Mouse (Mus musculus): ENCODE results near the gene Dcaf5.

- TF ChIP-seq POLR2A (IDR thresholded peaks at IDR 0.05; ENCODE audit: low read depth, low read length) (no peak), USF1 (IDR thresholded peaks at IDR 0.05; ENCODE audit: low read depth, low read length) (no peak), HCFC1 (IDR thresholded peaks at IDR 0.05; ENCODE audit: low read depth, low read length) (no peak), MAX (IDR thresholded peaks at IDR 0.05; ENCODE audit: low read length) (no peak), MAFK (IDR thresholded peaks at IDR 0.05; ENCODE audit: insufficient replicate concordance, low read length) (no peak), MYC (IDR thresholded peaks at IDR 0.05; ENCODE audit: low read depth, low read length) (no peak), CTCF (conservative IDR thresholded peaks at IDR 0.05 in 1 of 2, IDR thresholded peaks at IDR 0.05 in 1 of 2; ENCODE audit: low read depth in 2 of 2, low read length in 2 of 2) (no peak), RCOR1 (conservative IDR thresholded peaks at IDR 0.05; ENCODE audit: low read depth, low read length) (no peak), CHD2 (IDR thresholded peaks at IDR 0.05; ENCODE audit: low read length) (no peak)
Measured at GRCm38 (mm10) chr12:80404139-80404538, 32.3 kb downstream of the Dcaf5 start.

Data from CH12.LX (cell line).